Comparison of ENCODE assay signal across 16 mouse cellular contexts in the genomic region with DNA sequence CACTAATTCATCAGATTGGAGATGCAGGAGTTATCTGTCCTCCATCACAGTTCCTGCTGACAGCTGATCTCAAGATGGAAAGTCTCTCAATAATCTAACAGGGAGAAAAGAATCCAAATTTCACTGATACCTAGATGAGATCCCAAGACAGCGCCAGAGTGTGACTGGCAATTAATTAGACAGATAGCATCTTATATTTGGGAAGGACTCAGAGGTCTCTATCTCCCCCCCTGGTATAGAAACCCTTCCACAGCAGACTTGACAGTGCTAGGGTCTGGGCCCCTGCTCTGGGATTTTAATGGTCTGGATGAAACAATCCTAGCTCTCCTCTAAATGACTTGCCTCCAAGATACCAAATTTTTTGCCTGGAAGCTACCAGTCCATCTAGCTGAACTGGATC.
"Had no signal": no experiment of that assay in that cellular context is flagged by ENCODE, and none has a peak within 500 bp of the region (broad histone marks: within the 10 kb centered on the region; RNA-seq: fewer than 3 reads in every experiment).

No protein-coding gene starts in this region.

- H3K27me3 ChIP-seq: liver, embryonic 13.5 days; liver, embryonic 15.5 days; lung, embryonic 15.5 days; midbrain, embryonic 13.5 days; midbrain, embryonic 15.5 days; neural tube, embryonic 12.5 days had no signal

- H3K4me1 ChIP-seq: liver, embryonic 13.5 days; liver, embryonic 15.5 days; megakaryocyte, embryonic 14.5 days; midbrain, embryonic 13.5 days; midbrain, embryonic 15.5 days; neural tube, embryonic 12.5 days had no signal

- ATAC-seq: liver, postnatal 0 days; lung, postnatal 0 days; midbrain, embryonic 13.5 days; midbrain, embryonic 15.5 days had no signal

- H3K9ac ChIP-seq: liver, embryonic 13.5 days; liver, embryonic 15.5 days; liver, postnatal 0 days; lung, embryonic 15.5 days; midbrain, embryonic 13.5 days; midbrain, embryonic 15.5 days; neural tube, embryonic 12.5 days had no signal

- H3K4me2 ChIP-seq: liver, embryonic 13.5 days; liver, embryonic 15.5 days; lung, embryonic 15.5 days; midbrain, embryonic 11.5 days; midbrain, embryonic 13.5 days; midbrain, embryonic 15.5 days; neural tube, embryonic 12.5 days had no signal

- DNase-seq: liver, embryonic 13.5 days; liver, postnatal 0 days; lung, adult 2 months; lung, postnatal 14 days; lung, postnatal 36 days; right cerebral cortex, postnatal 14 days; spleen, adult 18-20 months had no signal

- H3K27ac ChIP-seq: liver, embryonic 13.5 days; liver, embryonic 15.5 days; lung, embryonic 15.5 days; macrophage; midbrain, embryonic 13.5 days; midbrain, embryonic 15.5 days; neural tube, embryonic 12.5 days had no signal

- H3K9me3 ChIP-seq: liver, embryonic 13.5 days; liver, embryonic 15.5 days; lung, embryonic 15.5 days; megakaryocyte, embryonic 14.5 days; midbrain, embryonic 13.5 days; midbrain, embryonic 15.5 days; neural tube, embryonic 12.5 days had no signal

- H3K36me3 ChIP-seq: liver, embryonic 13.5 days; liver, embryonic 15.5 days; lung, embryonic 15.5 days; midbrain, embryonic 13.5 days; midbrain, embryonic 15.5 days; neural tube, embryonic 12.5 days had no signal

- H3K4me3 ChIP-seq: liver, embryonic 13.5 days; liver, embryonic 15.5 days; lung, embryonic 15.5 days; megakaryocyte, embryonic 14.5 days; midbrain, embryonic 13.5 days; midbrain, embryonic 15.5 days; neural tube, embryonic 12.5 days had no signal
